Mouse (Mus musculus) ES-Bruce4 (cell line): ENCODE results near the gene Fat3.

Experiments
- CTCF ChIP-seq: IDR thresholded peaks from one replicate; pipeline ENCODE4 v1.8.1; 2011; ENCODE audit warnings: low read depth, low read length
- EP300 ChIP-seq: IDR thresholded peaks from 2 replicates; pipeline ENCODE4 v1.6.1; 2011; ENCODE audit warnings: low read depth, low read length; ENCODE audit not compliant: insufficient read depth
- POLR2A ChIP-seq: IDR thresholded peaks from one replicate; pipeline ENCODE4 v1.8.1; 2011; ENCODE audit warnings: low read length; ENCODE audit not compliant: insufficient read depth

DNA sequence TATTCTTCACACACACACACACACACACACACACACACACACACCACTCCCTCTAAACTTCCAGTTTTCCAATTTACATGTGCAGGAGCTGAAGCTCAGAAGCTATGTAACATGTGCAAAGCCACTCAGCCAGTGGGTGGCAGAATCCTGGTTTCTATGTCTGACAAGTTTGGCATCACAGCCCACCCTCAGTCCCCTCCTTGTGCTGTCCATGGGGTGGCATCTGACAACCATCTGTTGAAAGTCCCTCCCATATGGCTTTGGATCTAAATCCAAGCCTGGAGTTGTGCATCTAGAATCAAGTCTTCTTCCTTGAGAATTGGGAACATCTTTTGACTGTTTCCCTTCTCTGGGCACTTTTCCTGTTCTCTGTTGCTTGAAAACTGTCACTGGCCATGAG, 464.7 kb downstream of the Fat3 start:
- TF ChIP-seq CTCF (no peak), POLR2A (no peak), EP300 (no peak)
